Mouse (Mus musculus) monocyte, adult 5-6 weeks (primary cell): ENCODE measurements at regions not wholly inside any gene's neighbourhood (a gene's known extent, or its start where the extent isn't known, plus 50 kb on each side); places are given as distances from the start of the nearest gene placed in this dataset.

Experiments
- ATAC-seq: fragments of 153-309, 156-312 bp; replicated peaks from 2 replicates; pipeline ENCODE4 v1.8.0; 2017; ENCODE audit warnings: mild to moderate bottlenecking; ENCODE audit not compliant: low TSS enrichment, insufficient number of reproducible peaks, severe bottlenecking, poor library complexity, low FRiP score

- no peak for ATAC-seq
Measured at GRCm38 (mm10) chr9:24833766-24834165, 59.7 kb upstream of the Tbx20 start.

GRCm38 (mm10) chr9:24848210-24848609, 74.1 kb upstream of the Tbx20 start:
- no peak for ATAC-seq

- ATAC-seq, result no peak
Measured at GRCm38 (mm10) chr9:24859459-24859858, 85.4 kb upstream of the Tbx20 start.

- ATAC-seq, result no peak
Measured at GRCm38 (mm10) chr9:24866390-24867173, 92.5 kb upstream of the Tbx20 start.

GRCm38 (mm10) chr9:24868746-24869145, 94.6 kb upstream of the Tbx20 start:
- no peak for ATAC-seq

- ATAC-seq, result no peak
Measured at GRCm38 (mm10) chr9:24874434-24875143, 100.5 kb upstream of the Tbx20 start.

GRCm38 (mm10) chr9:24878384-24879174, 104.5 kb upstream of the Tbx20 start:
- no peak for ATAC-seq

GRCm38 (mm10) chr9:24879662-24880061, 105.6 kb upstream of the Tbx20 start:
- no peak for ATAC-seq

GRCm38 (mm10) chr9:24884011-24884410, 109.9 kb upstream of the Tbx20 start:
- ATAC-seq, result no peak

DNA sequence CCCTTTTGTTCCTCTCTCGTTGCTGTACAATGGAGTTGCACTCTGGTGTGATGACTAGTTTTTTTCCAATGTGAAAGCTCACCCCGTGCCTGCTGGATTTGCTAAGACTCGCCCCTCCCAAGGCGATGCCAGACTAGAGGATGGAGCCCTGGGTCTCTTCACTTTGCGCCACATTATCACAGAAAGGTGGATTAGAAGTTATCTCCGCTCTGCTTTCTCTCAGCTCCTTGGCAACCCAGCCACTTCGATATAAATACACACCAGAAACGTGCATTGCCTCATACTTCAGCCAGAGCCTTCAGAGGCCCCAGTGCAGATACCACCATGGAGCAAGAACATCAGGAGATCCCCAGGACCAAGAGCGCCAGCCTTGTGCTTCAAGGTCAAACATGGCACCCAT, 114.2 kb upstream of the Tbx20 start:
- no peak for ATAC-seq

DNA sequence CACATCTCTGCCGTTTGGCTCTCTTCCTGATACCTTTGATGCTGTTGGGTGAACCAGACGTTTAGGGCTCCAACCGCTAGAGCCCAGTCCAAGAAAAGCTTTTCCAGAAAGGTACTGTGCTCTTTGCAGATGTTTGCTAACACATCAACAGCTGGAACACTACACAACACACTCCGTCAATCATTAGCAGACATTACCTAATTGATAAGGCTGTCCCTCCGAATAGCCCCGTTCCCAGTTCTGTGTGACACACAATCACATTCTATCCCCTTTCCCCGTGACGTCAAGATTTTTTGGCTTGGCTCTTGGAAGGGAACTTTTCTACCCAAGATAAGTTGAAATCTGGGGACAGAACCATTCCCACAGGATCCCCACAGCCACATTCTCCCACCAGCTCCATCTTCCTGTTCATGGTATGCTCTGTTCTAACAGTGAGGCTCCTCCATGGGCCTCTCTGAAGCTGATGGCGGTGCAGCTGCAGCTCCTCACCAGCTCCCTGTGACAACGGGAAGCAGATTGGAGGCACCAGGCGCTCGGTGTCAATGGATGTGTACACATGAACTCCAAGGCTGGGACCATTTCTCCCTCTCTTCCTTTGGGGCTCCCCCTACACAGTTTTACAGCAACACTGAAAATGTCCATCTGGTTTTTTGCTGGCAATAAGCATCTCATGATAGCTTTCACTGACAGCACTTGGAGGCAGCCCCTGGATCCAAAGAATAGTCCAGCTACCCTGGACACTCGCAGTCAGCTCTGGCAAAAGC, 122.6 kb upstream of the Tbx20 start:
- ATAC-seq, result no peak

DNA sequence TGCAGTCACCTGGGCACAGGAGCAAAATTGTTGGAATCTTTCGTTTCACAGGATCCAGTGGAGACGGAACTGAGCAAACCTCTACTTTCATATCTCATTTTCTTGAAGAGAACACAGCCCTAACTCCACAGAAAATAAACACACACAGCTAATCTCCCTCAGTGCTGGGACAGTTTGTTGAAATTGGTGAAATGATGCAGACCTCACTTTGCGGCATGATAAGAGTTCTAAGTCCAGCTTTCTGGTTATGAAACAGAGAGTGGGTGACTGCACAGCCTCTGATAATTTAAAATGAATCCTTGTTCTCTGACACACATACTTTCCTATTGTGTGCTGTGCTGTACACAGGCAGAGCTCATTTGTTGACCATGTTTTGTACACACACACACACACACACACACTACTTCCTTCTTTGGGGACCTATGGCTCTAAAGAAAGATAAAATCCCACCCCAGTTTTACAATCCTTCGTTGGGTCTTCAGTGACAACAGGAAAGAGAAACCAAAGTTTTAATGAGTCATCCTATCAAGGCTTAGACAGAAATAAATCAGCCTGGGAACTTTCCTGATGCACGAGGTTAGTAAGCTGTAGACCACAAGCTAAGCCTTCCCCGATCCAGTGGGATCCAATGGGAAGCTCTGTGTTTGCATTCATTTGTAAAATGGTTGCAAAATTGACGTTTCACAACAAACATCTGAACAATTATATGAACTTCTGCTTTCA, 125.3 kb upstream of the Tbx20 start:
- no peak for ATAC-seq

DNA sequence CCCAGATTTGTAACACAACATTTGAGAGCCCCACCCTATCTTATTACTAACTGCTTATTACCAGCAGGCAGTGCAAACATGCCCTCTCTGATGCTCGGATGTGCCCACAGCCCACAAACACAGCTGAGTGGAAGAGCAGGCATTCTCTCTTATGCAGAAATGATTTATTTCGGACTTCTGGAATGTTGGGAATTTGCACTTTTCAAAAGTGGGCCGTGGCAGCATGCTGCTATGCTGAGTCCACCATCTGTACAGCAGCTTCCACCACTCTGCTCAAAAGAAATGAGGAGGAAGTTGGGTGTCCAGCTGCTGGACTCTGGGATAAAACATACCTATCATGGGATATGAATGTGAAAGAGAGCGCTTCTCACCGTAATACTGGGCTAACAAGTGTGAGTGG, 129.6 kb upstream of the Tbx20 start:
- ATAC-seq, result no peak

DNA sequence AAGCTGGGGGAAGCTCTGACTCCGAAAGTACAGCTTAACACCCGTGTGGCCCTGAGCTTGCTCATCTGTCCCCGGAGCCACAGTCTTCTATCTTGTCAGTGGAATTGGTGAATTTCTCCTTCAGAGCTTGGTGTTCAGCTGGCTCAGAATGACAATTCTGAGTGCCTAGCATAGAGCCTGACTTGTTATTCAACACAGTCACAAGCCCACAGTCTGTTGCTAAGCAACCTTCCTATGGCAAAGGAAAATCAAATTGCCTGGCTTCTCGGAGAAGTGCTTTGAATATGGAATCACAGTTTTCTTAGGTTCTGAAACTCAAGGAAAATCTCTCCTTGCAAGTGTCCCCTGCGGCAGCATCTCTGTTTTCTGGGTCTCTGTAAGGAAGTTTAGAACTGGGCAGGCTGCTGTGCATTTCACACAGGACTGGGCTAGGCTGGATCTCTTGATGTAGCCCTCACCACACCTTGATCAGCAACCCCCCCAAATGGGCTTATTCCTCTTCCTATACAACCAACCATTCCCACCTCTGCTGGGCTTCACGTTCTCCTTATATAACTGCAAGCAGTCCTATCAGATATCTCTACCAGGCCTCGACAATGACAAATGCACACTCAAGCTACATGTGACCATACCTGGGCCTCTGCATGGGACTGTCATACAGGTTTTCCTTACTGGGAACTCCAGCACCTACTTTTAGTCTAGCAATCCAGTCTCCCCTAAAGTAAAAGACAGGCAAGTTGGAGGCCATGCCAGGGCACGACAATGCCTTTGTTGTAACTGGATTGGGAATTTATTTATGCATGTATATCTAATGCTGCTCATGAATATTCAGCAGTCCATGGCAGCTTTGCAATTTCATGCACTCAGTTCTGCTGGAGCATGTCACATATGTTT, 135.2 kb upstream of the Tbx20 start:
- no peak for ATAC-seq

DNA sequence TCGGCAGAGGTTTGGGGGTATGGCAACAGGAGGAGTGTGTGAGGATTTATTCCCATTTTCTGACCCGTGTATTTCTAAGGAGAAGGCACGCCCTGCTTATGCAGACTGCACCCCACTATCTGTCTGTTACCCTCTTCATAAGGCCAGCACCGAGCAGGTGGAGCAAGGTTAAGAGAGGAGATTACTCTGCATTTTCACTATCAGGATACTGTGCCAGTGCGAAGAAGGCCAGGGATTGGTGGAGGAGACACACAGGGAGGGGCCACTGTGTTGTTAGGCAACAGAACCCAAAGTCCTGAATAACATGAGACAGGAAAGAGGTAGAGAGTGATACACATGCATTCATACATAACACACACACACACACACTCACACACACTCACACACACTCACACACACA, 136.6 kb upstream of the Tbx20 start:
- ATAC-seq, result no peak

- no peak for ATAC-seq
Measured at GRCm38 (mm10) chr9:24920031-24920445, 145.9 kb upstream of the Tbx20 start.

DNA sequence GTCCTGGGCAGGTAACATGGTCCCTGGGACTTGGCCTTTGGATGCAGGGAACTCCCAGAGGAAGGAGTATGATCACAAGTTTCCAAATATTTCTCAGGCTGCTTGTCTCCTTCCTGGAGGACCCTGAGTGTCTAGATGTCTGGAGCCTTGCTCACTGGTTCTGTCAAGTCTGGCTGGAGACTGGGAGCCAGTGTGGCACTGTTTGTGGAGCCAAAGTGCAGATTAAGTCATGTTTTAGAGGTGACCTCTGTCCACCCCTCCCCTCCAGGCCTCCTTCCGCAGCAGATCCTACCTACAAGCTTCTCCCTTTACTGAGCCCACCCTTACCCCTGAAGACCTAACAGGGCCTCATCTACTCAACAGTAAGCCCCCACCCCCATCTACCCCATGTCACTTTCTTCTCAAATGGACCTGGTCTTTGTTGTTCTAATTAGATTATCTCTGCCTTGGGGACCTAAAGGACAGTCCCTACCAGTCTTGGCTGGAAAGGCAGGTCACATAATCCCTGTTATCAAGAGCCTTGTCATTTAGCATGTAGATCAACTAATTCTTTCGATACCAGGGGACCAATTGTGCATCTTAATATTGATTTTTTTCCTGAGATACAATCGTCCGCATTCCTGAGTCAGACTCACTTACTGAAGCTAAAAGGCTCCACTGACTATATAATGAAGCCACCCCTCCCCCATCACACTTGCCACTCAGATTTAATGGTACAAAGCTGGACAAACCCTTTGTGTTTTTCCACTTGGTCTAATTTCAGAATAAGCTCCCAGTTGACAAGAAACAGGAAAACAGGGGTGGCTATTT, 148.2 kb upstream of the Tbx20 start:
- no peak for ATAC-seq
